Mouse (Mus musculus) lung, embryonic 16.5 days (tissue): ENCODE measurements at regions not wholly inside any gene's neighbourhood (a gene's known extent, or its start where the extent isn't known, plus 50 kb on each side); places are given as distances from the start of the nearest gene placed in this dataset.

Source experiments
- ATAC-seq: fragments of 200-750 bp; cut with Nextera tagmentation; 2 replicates; pipeline ENCODE4 v1.8.0; 2017; ENCODE audit warnings: low read depth, mild to moderate bottlenecking, moderate library complexity
- H3K27ac ChIP-seq: fragments of 300-500 bp; sonication (generic); 2 replicates; pipeline ENCODE4 v1.5.1; 2014; ENCODE audit warnings: mild to moderate bottlenecking, control low read depth, low read length
- H3K27me3 ChIP-seq: fragments of 300-500 bp; sonication (generic); 2 replicates; pipeline ENCODE4 v1.6.1; 2014; ENCODE audit warnings: low read depth, low read length, mixed read lengths; ENCODE audit not compliant: control insufficient read depth, insufficient read depth
- H3K36me3 ChIP-seq: fragments of 300-500 bp; sonication (generic); 2 replicates; pipeline ENCODE4 v1.6.1; 2014; ENCODE audit warnings: low read length; ENCODE audit not compliant: control insufficient read depth, insufficient read depth
- H3K4me1 ChIP-seq: fragments of 300-500 bp; sonication (generic); replicated peaks from 2 replicates; pipeline ENCODE4 v1.6.1; 2014; ENCODE audit warnings: low read length, mixed read lengths; ENCODE audit not compliant: control insufficient read depth, insufficient read depth
- H3K4me2 ChIP-seq: fragments of 300-500 bp; sonication (generic); 2 replicates; pipeline ENCODE4 v1.6.1; 2014; ENCODE audit warnings: low read depth, low read length, control low read depth
- H3K4me3 ChIP-seq: fragments of 300-500 bp; sonication (generic); 2 replicates; pipeline ENCODE4 v1.5.1; 2014; ENCODE audit warnings: mild to moderate bottlenecking, low read length, control low read depth
- H3K9ac ChIP-seq: fragments of 300-500 bp; sonication (generic); 2 replicates; pipeline ENCODE4 v1.6.1; 2014; ENCODE audit warnings: low read length, control low read depth
- H3K9me3 ChIP-seq: fragments of 300-500 bp; sonication (generic); 2 replicates; pipeline ENCODE4 v1.6.1; 2016; ENCODE audit warnings: low read length; ENCODE audit not compliant: control insufficient read depth
- WGBS: fragments of 180-500 bp; shearing (Covaris S2); extraction: QIAGEN DNeasy Blood & Tissue Kit; methylation state at CpG from one replicate; pipeline ENCODE4 v1.1.7; 2014; 5-methylcytosine and 5-hydroxymethylcytosine counted together

- Histone ChIP-seq H3K4me1 (0 out of 2 replicates have a peak, but pooled peaks cover 13% of the 10 kb centered on the region), H3K4me2 (peak overlapping the region; percentile 40), H3K9ac (no peak overlapping the region), H3K27ac (no peak overlapping the region), H3K4me3 (peak overlapping the region; percentile 16; the same call in 1 of the 2 replicates), H3K27me3 (no peaks in the 10 kb centered on the region), H3K9me3 (no peaks in the 10 kb centered on the region), H3K36me3 (no peaks in the 10 kb centered on the region)
- ATAC-seq, result peak; percentile 39; the same call in 1 of the 2 replicates
- 7% methylated on average over 4 of the region's 4 CpGs for WGBS
Measured at GRCm38 (mm10) chr10:37400379-37400778, 261.7 kb upstream of the Marcks start.

GRCm38 (mm10) chr10:37397271-37397991, 258.7 kb upstream of the Marcks start:
- H3K27me3 ChIP-seq, result no peaks in the 10 kb centered on the region
- peak overlapping the region; percentile 65 for H3K4me2 ChIP-seq
- no peaks in the 10 kb centered on the region for H3K9me3 ChIP-seq
- peak overlapping the region; percentile 48 for H3K9ac ChIP-seq
- ATAC-seq, result peak; percentile 90
- 0 out of 2 replicates have a peak, but pooled peaks cover 13% of the 10 kb centered on the region for H3K4me1 ChIP-seq
- WGBS, result 4% methylated on average over 18 of the region's 18 CpGs
- H3K4me3 ChIP-seq, result peak overlapping the region; percentile 44
- H3K27ac ChIP-seq, result peak overlapping the region; percentile 34
- no peaks in the 10 kb centered on the region for H3K36me3 ChIP-seq

GRCm38 (mm10) chr10:37390011-37390410, 251.3 kb upstream of the Marcks start:
- H3K9ac ChIP-seq, result no peak overlapping the region
- H3K27ac ChIP-seq, result no peak overlapping the region
- 65% methylated on average over 3 of the region's 3 CpGs for WGBS

GRCm38 (mm10) chr10:37386216-37386615, 247.5 kb upstream of the Marcks start:
- no peaks in the 10 kb centered on the region for H3K27me3 ChIP-seq
- H3K4me1 ChIP-seq, result no peaks in the 10 kb centered on the region
- H3K4me2 ChIP-seq, result no peak overlapping the region
- no peak overlapping the region for H3K4me3 ChIP-seq
- H3K27ac ChIP-seq, result no peak overlapping the region
- no peak overlapping the region for H3K9ac ChIP-seq
- H3K36me3 ChIP-seq, result no peaks in the 10 kb centered on the region
- no peak for ATAC-seq
- H3K9me3 ChIP-seq, result no peaks in the 10 kb centered on the region

More at GRCm38 (mm10) chr10:37390011-37390410, 251.3 kb upstream of the Marcks start:
- H3K9me3 ChIP-seq, result no peaks in the 10 kb centered on the region
- no peaks in the 10 kb centered on the region for H3K36me3 ChIP-seq
- H3K27me3 ChIP-seq, result no peaks in the 10 kb centered on the region
- no peak for ATAC-seq
- H3K4me2 ChIP-seq, result no peak overlapping the region
- H3K4me3 ChIP-seq, result no peak overlapping the region
- no peaks in the 10 kb centered on the region for H3K4me1 ChIP-seq

GRCm38 (mm10) chr10:37380024-37380423, 241.3 kb upstream of the Marcks start:
- no peaks in the 10 kb centered on the region for H3K27me3 ChIP-seq
- no peaks in the 10 kb centered on the region for H3K36me3 ChIP-seq
- WGBS, result 44% methylated on average over 1 of the region's 1 CpGs
- H3K27ac ChIP-seq, result no peak overlapping the region
- no peaks in the 10 kb centered on the region for H3K4me1 ChIP-seq
- no peaks in the 10 kb centered on the region for H3K9me3 ChIP-seq
- H3K4me3 ChIP-seq, result no peak overlapping the region
- no peak overlapping the region for H3K4me2 ChIP-seq
- H3K9ac ChIP-seq, result no peak overlapping the region
- no peak for ATAC-seq

GRCm38 (mm10) chr10:37378002-37378702, 239.4 kb upstream of the Marcks start:
- no peaks in the 10 kb centered on the region for H3K36me3 ChIP-seq
- no peaks in the 10 kb centered on the region for H3K27me3 ChIP-seq
- no peak overlapping the region for H3K4me3 ChIP-seq
- no peak overlapping the region for H3K9ac ChIP-seq
- 31% methylated on average over 4 of the region's 4 CpGs for WGBS
- H3K4me1 ChIP-seq, result no peaks in the 10 kb centered on the region
- no peak for ATAC-seq
- no peak overlapping the region for H3K27ac ChIP-seq
- no peak overlapping the region for H3K4me2 ChIP-seq
- H3K9me3 ChIP-seq, result no peaks in the 10 kb centered on the region

- Histone ChIP-seq H3K9ac (no peak overlapping the region), H3K27me3 (no peaks in the 10 kb centered on the region), H3K27ac (no peak overlapping the region), H3K36me3 (no peaks in the 10 kb centered on the region), H3K4me1 (no peaks in the 10 kb centered on the region), H3K4me2 (no peak overlapping the region), H3K4me3 (no peak overlapping the region), H3K9me3 (no peaks in the 10 kb centered on the region)
- no peak for ATAC-seq
- WGBS, result 78% methylated on average over 1 of the region's 1 CpGs
Measured at GRCm38 (mm10) chr10:37377258-37378001, 238.7 kb upstream of the Marcks start.

GRCm38 (mm10) chr10:37376172-37376571, 237.5 kb upstream of the Marcks start:
- no peaks in the 10 kb centered on the region for H3K9me3 ChIP-seq
- H3K27ac ChIP-seq, result no peak overlapping the region
- 49% methylated on average over 1 of the region's 1 CpGs for WGBS
- no peak overlapping the region for H3K4me2 ChIP-seq
- no peaks in the 10 kb centered on the region for H3K4me1 ChIP-seq
- H3K9ac ChIP-seq, result no peak overlapping the region
- no peaks in the 10 kb centered on the region for H3K27me3 ChIP-seq
- no peaks in the 10 kb centered on the region for H3K36me3 ChIP-seq
- ATAC-seq, result no peak
- no peak overlapping the region for H3K4me3 ChIP-seq

- H3K9me3 ChIP-seq, result no peaks in the 10 kb centered on the region
- 84% methylated on average over 1 of the region's 1 CpGs for WGBS
- no peaks in the 10 kb centered on the region for H3K36me3 ChIP-seq
- no peak overlapping the region for H3K9ac ChIP-seq
- no peak overlapping the region for H3K27ac ChIP-seq
- H3K27me3 ChIP-seq, result no peaks in the 10 kb centered on the region
- H3K4me2 ChIP-seq, result no peak overlapping the region
- ATAC-seq, result no peak
- no peaks in the 10 kb centered on the region for H3K4me1 ChIP-seq
- H3K4me3 ChIP-seq, result no peak overlapping the region
Measured at GRCm38 (mm10) chr10:37375648-37376047, 236.9 kb upstream of the Marcks start.
